Mouse (Mus musculus) megakaryocyte-erythroid progenitor cell, adult 5-6 weeks (primary cell): Measurements from ENCODE around the gene Dab2ip. TPM values are rescaled to one million over a fixed set of nuclear protein-coding genes. Genes with fewer than 3 reads are reported as not detected.

Experiments
- ATAC-seq: replicated peaks from 2 replicates; pipeline ENCODE4 v1.8.0; 2016; ENCODE audit warnings: mild to moderate bottlenecking, inconsistent platforms; ENCODE audit not compliant: severe bottlenecking, poor library complexity, low FRiP score, low TSS enrichment
- total RNA-seq, 2 experiments: library from RNA; stranded (forward) in 1 of 2; stranded (reverse) in 1 of 2; fragments of 200-1000, 215-1000 nt in 1 of 2; fragments of >200 nt in 1 of 2; fragmentation: Nextera tagmentation in 1 of 2; gene quantifications; 2 replicates each; pipeline ENCODE4 v1.2.3; 2014 to 2017

Dab2ip gene
- total RNA-seq, 2 experiments from 2014 or later, result 3.2 to 5.9 TPM

- no peak for ATAC-seq
Measured at GRCm38 (mm10) chr2:35635541-35635940, 77.5 kb downstream of the Dab2ip start.

- no peak for ATAC-seq
Measured at GRCm38 (mm10) chr2:35637880-35638535, 79.9 kb downstream of the Dab2ip start.

- ATAC-seq, result no peak
Measured at GRCm38 (mm10) chr2:35639799-35640198, 81.7 kb downstream of the Dab2ip start.

- no peak for ATAC-seq
Measured at GRCm38 (mm10) chr2:35640576-35640975, 82.5 kb downstream of the Dab2ip start.

- no peak for ATAC-seq
Measured at GRCm38 (mm10) chr2:35642224-35642623, 84.2 kb downstream of the Dab2ip start.

- no peak for ATAC-seq
Measured at GRCm38 (mm10) chr2:35646553-35646952, 88.5 kb downstream of the Dab2ip start.

GRCm38 (mm10) chr2:35649708-35650107 lies 91.6 kb downstream of the Dab2ip start:
- ATAC-seq, result peak; percentile 76

- ATAC-seq, result no peak
Measured at GRCm38 (mm10) chr2:35651297-35651731, 93.2 kb downstream of the Dab2ip start.

GRCm38 (mm10) chr2:35652984-35653383 lies 94.9 kb downstream of the Dab2ip start:
- no peak for ATAC-seq

GRCm38 (mm10) chr2:35654795-35655194 lies 96.7 kb downstream of the Dab2ip start:
- no peak for ATAC-seq

GRCm38 (mm10) chr2:35655996-35656395 lies 97.9 kb downstream of the Dab2ip start:
- no peak for ATAC-seq

- no peak for ATAC-seq
Measured at GRCm38 (mm10) chr2:35658311-35658710, 100.2 kb downstream of the Dab2ip start.

- no peak for ATAC-seq
Measured at GRCm38 (mm10) chr2:35659578-35660194, 101.6 kb downstream of the Dab2ip start.

GRCm38 (mm10) chr2:35660953-35661374 lies 102.9 kb downstream of the Dab2ip start:
- ATAC-seq, result no peak

- ATAC-seq, result peak; percentile 27; the same call in 1 of the 2 replicates
Measured at GRCm38 (mm10) chr2:35661454-35662000, 103.5 kb downstream of the Dab2ip start.

- ATAC-seq, result 0 out of 2 replicates have a peak, but pooled peaks have one; percentile 12
Measured at GRCm38 (mm10) chr2:35662001-35662491, 104.0 kb downstream of the Dab2ip start.

- no peak for ATAC-seq
Measured at GRCm38 (mm10) chr2:35662738-35663550, 104.9 kb downstream of the Dab2ip start.

GRCm38 (mm10) chr2:35667746-35668145 lies 109.7 kb downstream of the Dab2ip start:
- no peak for ATAC-seq

- no peak for ATAC-seq
Measured at GRCm38 (mm10) chr2:35669217-35669616, 111.2 kb downstream of the Dab2ip start.

- ATAC-seq, result no peak
Measured at GRCm38 (mm10) chr2:35669748-35670147, 111.7 kb downstream of the Dab2ip start.
